Mouse (Mus musculus) hematopoietic multipotent progenitor cell, adult 10-12 weeks (in vitro differentiated cells): ENCODE results near the gene Tmem114. TPM values are rescaled to one million over a fixed set of nuclear protein-coding genes. Genes with fewer than 3 reads are reported as not detected.

Experiments
- polyA plus RNA-seq: library from polyadenylated mRNA; stranded (reverse); fragments of >175 nt; gene quantifications from 2 replicates; pipeline ENCODE4 v1.2.3, GENCODE M21; 2012; ENCODE audit warnings: low replicate concordance

Tmem114 gene
- not detected in 2 replicates for polyA plus RNA-seq

DNA sequence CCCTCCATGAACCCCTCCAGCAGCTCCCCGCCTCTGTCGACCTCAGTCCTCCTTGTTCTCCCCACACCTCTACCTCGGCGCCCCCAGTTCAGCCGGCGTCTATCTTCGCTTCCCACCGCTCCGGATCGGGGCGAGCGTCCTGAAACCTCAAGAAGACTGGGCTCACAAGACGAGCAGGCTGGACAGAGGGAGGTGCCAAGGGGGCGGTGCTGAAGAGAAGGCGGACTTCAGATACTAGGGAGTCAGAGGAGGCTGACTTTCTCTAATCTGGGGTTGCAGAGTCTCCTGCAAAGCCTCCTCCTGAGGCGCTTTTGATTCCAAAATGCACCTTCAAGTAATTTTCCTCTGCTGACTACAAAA lies at the start of gene Tmem114:
TSS of gene Tmem114 (minus strand) at position 166 of the 360 bp plus-strand sequence.

GRCm38 (mm10) chr16:8470603-8471481 lies 45.9 kb upstream of the Tmem114 start, which contains the start of gene Mettl22:
Mettl22 (plus strand) TSS chr16:8470788.

Other genes starting within 250 kb of the Tmem114 start
- gene Mettl22, start 45.7 kb upstream of the Tmem114 start, polyA plus RNA-seq, result 19.4 and 22.9 TPM in 2 replicates
- gene Abat, start 88.3 kb upstream of the Tmem114 start, polyA plus RNA-seq, result 0.39 and 1.3 TPM in 2 replicates
- gene Pmm2, start 212.5 kb upstream of the Tmem114 start, polyA plus RNA-seq, result 10.5 and 24.8 TPM in 2 replicates
- gene Tmem186, start 212.6 kb upstream of the Tmem114 start, polyA plus RNA-seq, result 6.2 and 7.0 TPM in 2 replicates
- gene Carhsp1, start 247.0 kb upstream of the Tmem114 start, polyA plus RNA-seq, result 42.4 and 46.3 TPM in 2 replicates